ENCODE assay signal across 9 mouse cellular contexts in genomic region chr8:11003917-11004470, GRCm38 (mm10). TPM values are rescaled to one million over a fixed set of nuclear protein-coding genes. Genes with fewer than 3 reads are reported as not detected.
A peak's percentile ranks its signal among the peaks of the same experiment; 100 is the strongest.
DNase-seq lines count a peak whose midpoint lies in the region; ATAC-seq and TF ChIP-seq lines count a peak whose summit lies in the region.
"Had no signal": no experiment of that assay in that cellular context is flagged by ENCODE, and none has a peak within 500 bp of the region (broad histone marks: within the 10 kb centered on the region; RNA-seq: fewer than 3 reads in every experiment).

No protein-coding gene starts in this region.

- no peaks in the 10 kb centered on the region for H3K27me3 ChIP-seq in heart, embryonic 12.5 days (replicated peaks)
- no peaks in the 10 kb centered on the region for H3K27me3 ChIP-seq in liver, embryonic 16.5 days (ENCODE audit: control insufficient read depth, insufficient read depth, low read depth, low read length)
- H3K27me3 ChIP-seq: CH12.LX had no signal

- ATAC-seq in heart, embryonic 12.5 days (ENCODE audit: insufficient number of reproducible peaks, low FRiP score): no peak
- ATAC-seq in liver, embryonic 16.5 days (ENCODE audit: low read depth): no peak

- peak overlapping the region; percentile 87 for H3K9ac ChIP-seq in heart, embryonic 12.5 days
- H3K9ac ChIP-seq in ES-E14 (ENCODE audit: insufficient read depth, low read depth, low read length, poor library complexity, severe bottlenecking): no peak overlapping the region; the same call in 1 of the 2 replicates
- H3K9ac ChIP-seq in liver, embryonic 16.5 days (ENCODE audit: low read depth, low read length): peak overlapping the region; percentile 93

- intact Hi-C loops in heart, postnatal 25 days (cut with DNase I): loop anchor here (5.0 kb wide), 1 partner anchor 52 kb away; no protein-coding TSS in a partner anchor
- intact Hi-C loops in heart, postnatal 10 days (cut with DNase I): no loop called here

- H3K4me3 ChIP-seq in heart, embryonic 12.5 days: peak overlapping the region; percentile 92
- H3K4me3 ChIP-seq in ES-E14 (ENCODE audit: insufficient read depth in 1 of 2, low read depth in 1 of 2, low read length in 2 of 2, poor library complexity in 1 of 2, severe bottlenecking in 1 of 2): peak overlapping the region; percentile 26 to 51; a peak in 3 of 4 replicates
- peak overlapping the region; percentile 91 for H3K4me3 ChIP-seq in liver, embryonic 16.5 days (ENCODE audit: low read depth, low read length)

- H3K27ac ChIP-seq in heart, embryonic 12.5 days (ENCODE audit: poor library complexity, severe bottlenecking): peak overlapping the region; percentile 69
- no peak overlapping the region for H3K27ac ChIP-seq in ES-E14 (ENCODE audit: insufficient read depth, low read depth, low read length, poor library complexity, severe bottlenecking)
- peak overlapping the region; percentile 53; the same call in 1 of the 2 replicates for H3K27ac ChIP-seq in liver, embryonic 16.5 days (ENCODE audit: low read length)

- H3K4me1 ChIP-seq in heart, embryonic 12.5 days (replicated peaks): peaks cover 72% of the 10 kb centered on the region
- H3K4me1 ChIP-seq in ES-E14 (ENCODE audit: control insufficient read depth in 2 of 2, insufficient read depth in 2 of 2, low read length in 2 of 2, poor library complexity in 1 of 2): peaks cover 3 to 36% of the 10 kb centered on the region in 2 experiments
- peaks cover 57% of the 10 kb centered on the region for H3K4me1 ChIP-seq in liver, embryonic 16.5 days (ENCODE audit: control insufficient read depth, low read depth, low read length)

- H3K9me3 ChIP-seq in heart, embryonic 12.5 days (replicated peaks): no peaks in the 10 kb centered on the region
- H3K9me3 ChIP-seq in ES-E14 (ENCODE audit: control insufficient read depth, insufficient read depth, low read depth, low read length): no peaks in the 10 kb centered on the region
- no peaks in the 10 kb centered on the region for H3K9me3 ChIP-seq in liver, embryonic 16.5 days (replicated peaks; ENCODE audit: control insufficient read depth, low read length)

- H3K4me2 ChIP-seq in heart, embryonic 12.5 days: peak overlapping the region; percentile 93
- H3K4me2 ChIP-seq in liver, embryonic 16.5 days (ENCODE audit: low read depth, low read length): peak overlapping the region; percentile 92

- in situ Hi-C loops in ES-E14 (cut with MboI; ENCODE audit: low sequenced_read_pairs in 2 of 2, unreplicated experiment in 2 of 2): no loop called here

- peaks cover 16% of the 10 kb centered on the region for H3K36me3 ChIP-seq in heart, embryonic 12.5 days
- peaks cover 11% of the 10 kb centered on the region; the same call in 1 of the 2 replicates for H3K36me3 ChIP-seq in ES-E14 (ENCODE audit: control insufficient read depth, insufficient read depth, low read length, poor library complexity, severe bottlenecking)
- H3K36me3 ChIP-seq in liver, embryonic 16.5 days (ENCODE audit: control insufficient read depth, insufficient read depth): no peaks in the 10 kb centered on the region; the same call in none of the 2 replicates

- WGBS in heart, embryonic 12.5 days: 46% methylated on average over 7 of the region's 7 CpGs
- 58% methylated on average over 7 of the region's 7 CpGs for WGBS in liver, embryonic 16.5 days (ENCODE audit: insufficient replicate concordance)

- DNase-seq in heart, postnatal 25 days (ENCODE audit: low spot score): no peak
- no peak for DNase-seq in ES-E14 (ENCODE audit: low read depth, low spot score)
- peak; percentile 22 to 29 for DNase-seq in heart, postnatal 10 days
- DNase-seq in Muller cell, postnatal 12 days (ENCODE audit: inconsistent ontology term): no peak
- no peak for DNase-seq in adrenal gland, postnatal 10 days
- no peak for DNase-seq in adrenal gland, adult 18-20 months (ENCODE audit: low spot score in 2 of 2)

TF ChIP-seq in ES-E14, 5 proteins besides CTCF, POLR2A, EP300 and RAD21:
- TF ChIP-seq HCFC1 (IDR thresholded peaks at IDR 0.05; ENCODE audit: borderline replicate concordance, insufficient read depth, low read length) (no peak), MAFK (IDR thresholded peaks at IDR 0.05; ENCODE audit: insufficient read depth, low read depth, low read length) (no peak), ZNF384 (IDR thresholded peaks at IDR 0.05; ENCODE audit: low read depth, low read length) (no peak), CHD2 (IDR thresholded peaks at IDR 0.05; ENCODE audit: low read depth, low read length) (no peak), ZC3H11A (IDR thresholded peaks at IDR 0.05; ENCODE audit: borderline replicate concordance, low read depth, low read length) (no peak)

RNA-seq across cellular contexts. Expression of gene Irs2, which starts 4.3 kb away (rescaled TPM):
- polyA plus RNA-seq in heart, embryonic 12.5 days (2016; fragmentation: Nextera tagmentation; extraction: Ambion mirVana): 6.2 and 7.7 TPM in 2 replicates
- 10 to 100 TPM; 10.6 to 11.3 TPM for total RNA-seq in heart, postnatal 25 days (2021)
- total RNA-seq in ES-E14 (2012; rRNA removed): 11.6 and 13.9 TPM in 2 replicates
- total RNA-seq in heart, postnatal 10 days (2021): 10 to 100 TPM; 17.7 to 22.0 TPM
- 3.0 and 3.2 TPM in 2 replicates for polyA plus RNA-seq in liver, embryonic 16.5 days (2015; fragmentation: Nextera tagmentation; extraction: Ambion mirVana)
- 10 to 100 TPM; 33.4 to 80.8 TPM for total RNA-seq in adrenal gland, postnatal 10 days (2021)
- 10 to 100 TPM; 34.3 to 52.8 TPM for total RNA-seq in adrenal gland, adult 18-20 months (2021)

Comparison
In these comparisons a context has a peak if more than half of its experiments do, and no peak if none do; other contexts are left out.
1. DNase-seq: peak in heart, postnatal 10 days (2 of 2); none in heart, postnatal 25 days (single experiment), ES-E14 (single experiment), Muller cell, postnatal 12 days (single experiment), adrenal gland, postnatal 10 days (single experiment) and adrenal gland, adult 18-20 months (0 of 2).
2. H3K4me3 ChIP-seq: peak in every context shown above with its lines; median percentile 92 in heart, embryonic 12.5 days; 91 in liver, embryonic 16.5 days; 38 in ES-E14.